Mouse (Mus musculus) kidney, postnatal 10 days (tissue): ENCODE data around the gene Stxbp5.
A peak's percentile ranks its signal among the peaks of the same experiment; 100 is the strongest.

Source experiments
- DNase-seq: peaks from one replicate; pipeline ENCODE4 v3.0.0; 2021; ENCODE audit warnings: mixed read lengths

Gene Stxbp5

GRCm38 (mm10) chr10:9733861-9734260 is 167.0 kb downstream of the Stxbp5 start:
- DNase-seq, result no peak

- no peak for DNase-seq
Observed at GRCm38 (mm10) chr10:9732065-9732749, 168.7 kb downstream of the Stxbp5 start.

GRCm38 (mm10) chr10:9722519-9723303 is 178.2 kb downstream of the Stxbp5 start:
- no peak for DNase-seq

GRCm38 (mm10) chr10:9720027-9720426 is 180.9 kb downstream of the Stxbp5 start:
- no peak for DNase-seq

- peak; percentile 9 for DNase-seq
Observed at GRCm38 (mm10) chr10:9718086-9718485, 182.8 kb downstream of the Stxbp5 start.
